Mouse (Mus musculus) forebrain, embryonic 10.5 days (tissue): Measurements from ENCODE around the gene Gcgr. TPM values are rescaled to one million over a fixed set of nuclear protein-coding genes. Genes with fewer than 3 reads are reported as not detected.

Experiments
- DNase-seq: peaks from one replicate; pipeline ENCODE4 v3.0.0-alpha.2; 2017; ENCODE audit warnings: low spot score; ENCODE audit errors: extremely low spot score
- H3K27ac ChIP-seq: fragments of 300-500 bp; sonication (generic); 2 replicates; pipeline ENCODE4 v1.5.1; 2016; ENCODE audit warnings: mild to moderate bottlenecking
- H3K27me3 ChIP-seq: fragments of 300-500 bp; sonication (generic); 2 replicates; pipeline ENCODE4 v1.6.1; 2016; ENCODE audit warnings: mild to moderate bottlenecking; ENCODE audit not compliant: poor library complexity, severe bottlenecking
- H3K36me3 ChIP-seq: fragments of 300-500 bp; sonication (generic); replicated peaks from 2 replicates; pipeline ENCODE4 v1.6.1; 2016; ENCODE audit warnings: mild to moderate bottlenecking, moderate library complexity
- H3K4me1 ChIP-seq: fragments of 300-500 bp; sonication (generic); 2 replicates; pipeline ENCODE4 v1.6.1; 2016
- H3K4me3 ChIP-seq: fragments of 300-500 bp; sonication (generic); 2 replicates; pipeline ENCODE4 v1.5.1; 2016; ENCODE audit warnings: mild to moderate bottlenecking, moderate library complexity
- H3K9me3 ChIP-seq: fragments of 300-500 bp; sonication (generic); 2 replicates; pipeline ENCODE4 v1.6.1; 2016; ENCODE audit warnings: mild to moderate bottlenecking, moderate library complexity
- WGBS: fragments of 180-500 bp; shearing (Covaris S2); methylation state at CpG from one replicate; pipeline ENCODE4 v1.1.7; 2016; 5-methylcytosine and 5-hydroxymethylcytosine counted together
- polyA plus RNA-seq: library from polyadenylated mRNA; unstranded; fragments of >200 nt; fragmentation: Nextera tagmentation; extraction: Ambion mirVana; gene quantifications from 2 replicates; pipeline ENCODE4 v1.2.1, GENCODE M21; 2016

The Gcgr gene
- polyA plus RNA-seq, 1 experiment from 2014 or later = 0.16 TPM

DNA sequence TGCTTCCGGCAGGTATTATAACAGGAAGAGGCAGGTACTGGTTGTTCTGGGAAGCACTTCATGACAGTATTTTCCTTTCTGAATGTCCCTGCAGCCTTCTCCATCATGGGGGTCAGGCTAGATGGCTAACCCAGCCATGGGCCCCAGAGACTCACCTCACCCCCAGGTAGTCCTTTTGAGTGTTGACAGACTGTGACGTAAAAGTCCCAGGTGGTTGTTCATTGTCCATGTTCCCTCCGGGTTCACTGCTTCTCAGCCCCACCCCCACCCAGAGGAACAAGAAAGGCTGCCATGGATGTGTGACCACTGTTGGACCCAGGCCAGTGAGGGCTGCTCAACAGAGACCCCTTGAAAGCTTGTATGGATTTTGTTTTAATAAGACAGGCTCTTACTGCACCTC is 37.1 kb upstream of the Gcgr start:
- DNase-seq = no peak
- H3K27ac ChIP-seq = peak overlapping the region; percentile 92
- peak overlapping the region; percentile 98 for H3K4me3 ChIP-seq
- H3K9me3 ChIP-seq = no peaks in the 10 kb centered on the region
- 71% methylated on average over 3 of the region's 3 CpGs for WGBS
- H3K36me3 ChIP-seq = peaks cover 67% of the 10 kb centered on the region
- no peaks in the 10 kb centered on the region for H3K27me3 ChIP-seq
- H3K4me1 ChIP-seq = peaks cover 54% of the 10 kb centered on the region

DNA sequence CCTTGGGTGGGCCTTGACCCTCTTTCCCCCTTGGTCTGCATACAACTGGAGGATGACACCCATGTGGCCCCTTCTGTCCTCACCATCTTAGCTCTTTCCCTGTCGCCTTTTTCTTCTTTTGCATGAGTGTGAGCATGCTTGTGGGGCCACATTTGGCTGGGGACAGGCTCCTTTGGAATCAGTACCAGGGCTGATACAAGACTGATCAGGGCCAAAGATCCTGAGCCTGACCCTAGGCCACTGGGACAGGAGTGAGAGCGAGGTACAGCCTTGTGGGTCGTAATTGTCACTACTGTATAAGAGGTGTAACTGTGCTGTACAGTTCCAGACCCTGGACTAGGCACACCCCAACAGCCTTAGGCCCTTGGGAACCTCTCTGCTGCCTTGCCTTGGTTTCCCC is 36.6 kb upstream of the Gcgr start:
- Histone ChIP-seq H3K4me3 (peak overlapping the region; percentile 98; the same call in 1 of the 2 replicates), H3K9me3 (no peaks in the 10 kb centered on the region), H3K27me3 (no peaks in the 10 kb centered on the region), H3K4me1 (peaks cover 54% of the 10 kb centered on the region), H3K27ac (no peak overlapping the region), H3K36me3 (peaks cover 67% of the 10 kb centered on the region)
- 88% methylated on average over 3 of the region's 3 CpGs for WGBS
- DNase-seq = no peak

DNA sequence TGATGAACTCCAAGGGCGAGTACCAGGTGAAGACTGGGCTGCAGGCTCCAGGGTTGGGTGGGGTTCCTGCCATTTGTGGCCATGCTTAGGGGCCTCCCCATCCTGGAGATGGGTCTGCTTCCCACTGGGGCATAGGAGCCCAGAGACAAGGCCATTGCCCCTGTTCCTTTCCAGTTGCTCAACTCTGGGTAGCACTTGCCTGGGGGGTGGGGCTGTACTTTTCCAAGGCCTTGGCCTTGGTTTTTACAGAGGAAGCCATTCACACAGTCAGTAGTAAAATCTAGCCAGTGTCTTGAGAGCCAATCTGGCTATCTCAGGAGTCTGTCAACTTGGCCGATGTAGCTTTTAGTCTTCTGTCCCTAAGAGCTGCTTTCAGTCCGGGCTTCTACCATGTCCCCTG is 33.1 kb upstream of the Gcgr start:
- Histone ChIP-seq H3K27me3 (no peaks in the 10 kb centered on the region), H3K4me1 (peaks cover 26% of the 10 kb centered on the region), H3K9me3 (no peaks in the 10 kb centered on the region), H3K36me3 (peaks cover 57% of the 10 kb centered on the region), H3K27ac (no peak overlapping the region), H3K4me3 (no peak overlapping the region)
- DNase-seq = no peak
- WGBS = 93% methylated on average over 3 of the region's 3 CpGs

DNA sequence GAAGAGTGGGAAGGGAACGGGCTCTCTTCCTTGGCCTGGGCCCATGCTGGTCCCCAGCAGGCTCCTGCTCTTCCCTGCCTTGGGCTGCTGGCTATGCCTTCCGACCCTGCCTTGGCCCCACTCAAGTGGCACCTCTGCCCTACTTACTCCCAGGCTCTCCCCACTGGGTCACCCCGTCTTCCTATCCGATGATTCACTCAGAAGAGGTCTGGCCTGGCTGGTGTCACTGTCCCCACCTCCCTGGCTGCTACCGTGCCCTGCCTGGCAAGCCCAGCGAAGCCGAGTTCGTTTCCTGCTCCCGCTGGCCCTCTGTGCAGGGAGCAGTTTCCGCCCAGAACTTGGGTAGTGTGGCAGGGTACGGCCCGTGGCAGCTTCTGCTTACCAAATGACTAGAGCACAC is 32.3 kb upstream of the Gcgr start:
- H3K9me3 ChIP-seq = no peaks in the 10 kb centered on the region
- 95% methylated on average over 12 of the region's 12 CpGs for WGBS
- H3K4me3 ChIP-seq = no peak overlapping the region
- no peaks in the 10 kb centered on the region for H3K27me3 ChIP-seq
- peaks cover 19% of the 10 kb centered on the region for H3K4me1 ChIP-seq
- no peak overlapping the region for H3K27ac ChIP-seq
- peaks cover 57% of the 10 kb centered on the region for H3K36me3 ChIP-seq
- no peak for DNase-seq

DNA sequence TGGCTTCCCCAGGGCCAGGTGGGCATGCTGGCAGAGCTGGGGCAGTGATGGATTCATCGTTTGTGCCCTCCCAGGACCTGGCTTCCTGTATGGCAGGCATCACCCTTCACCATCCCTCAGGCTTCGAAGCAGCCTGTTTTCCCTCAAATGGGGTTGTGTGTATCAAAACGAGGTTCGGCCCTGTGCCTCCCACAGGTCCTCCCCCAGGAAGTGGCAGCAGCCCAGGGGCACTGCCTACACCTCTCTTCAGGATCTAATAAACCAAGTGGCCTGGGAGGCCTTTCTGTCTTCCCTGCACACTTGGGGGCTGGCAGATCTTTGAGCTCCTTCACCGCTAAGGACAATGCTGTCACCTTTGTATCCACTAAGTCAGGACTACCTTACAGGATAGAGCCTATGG is 31.6 kb upstream of the Gcgr start:
- Histone ChIP-seq H3K27ac (no peak overlapping the region), H3K9me3 (no peaks in the 10 kb centered on the region), H3K36me3 (peaks cover 55% of the 10 kb centered on the region), H3K4me3 (0 out of 2 replicates have a peak overlapping the region, but pooled peaks have one; percentile 5), H3K4me1 (peaks cover 12% of the 10 kb centered on the region), H3K27me3 (no peaks in the 10 kb centered on the region)
- WGBS = 91% methylated on average over 5 of the region's 5 CpGs
- DNase-seq = no peak

DNA sequence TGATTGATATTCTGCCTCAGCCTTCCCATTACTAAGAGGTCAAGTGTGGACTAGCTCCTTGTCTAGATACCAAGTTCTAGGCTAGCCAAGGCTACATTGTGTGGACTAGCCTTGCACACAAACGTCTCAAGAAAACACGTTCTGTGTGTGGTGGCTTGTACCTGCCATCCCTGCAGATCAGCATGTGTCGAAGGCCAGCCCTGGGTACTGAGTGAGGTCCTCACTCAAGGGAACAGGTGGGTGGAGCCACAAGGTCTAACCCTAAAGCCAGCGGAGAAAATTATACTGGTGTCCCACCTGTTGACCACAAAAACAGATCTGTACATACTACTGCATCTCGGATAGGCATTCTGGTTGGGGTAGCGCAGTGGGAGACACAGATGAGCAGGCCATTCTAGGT is 30.6 kb upstream of the Gcgr start:
- WGBS = 93% methylated on average over 6 of the region's 6 CpGs
- Histone ChIP-seq H3K4me1 (peaks cover 6% of the 10 kb centered on the region; the same call in 1 of the 2 replicates), H3K9me3 (no peaks in the 10 kb centered on the region), H3K36me3 (peaks cover 45% of the 10 kb centered on the region), H3K27me3 (no peaks in the 10 kb centered on the region), H3K27ac (no peak overlapping the region), H3K4me3 (no peak overlapping the region)
- DNase-seq = no peak

DNA sequence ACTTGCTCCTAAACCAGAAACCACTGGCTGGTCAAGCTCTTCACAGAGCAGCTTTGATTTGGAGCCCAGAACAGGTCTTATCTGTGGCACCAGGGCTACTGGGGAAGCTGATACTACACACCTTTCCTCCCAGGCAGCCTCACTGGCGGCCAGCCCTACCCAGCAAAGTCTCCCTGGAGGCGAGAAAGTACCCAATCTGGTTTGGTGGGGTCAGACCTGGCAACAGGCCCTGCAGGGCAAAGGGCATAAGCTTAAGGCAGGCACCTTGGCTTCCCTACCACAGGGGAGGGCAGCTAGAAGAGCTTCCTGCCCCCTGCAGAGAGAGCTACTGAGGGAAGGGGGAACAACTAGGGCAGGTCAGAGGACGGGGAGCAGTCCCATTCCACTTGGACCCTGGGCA is 30.1 kb upstream of the Gcgr start:
- 31% methylated on average over 3 of the region's 3 CpGs for WGBS
- no peaks in the 10 kb centered on the region for H3K9me3 ChIP-seq
- H3K4me3 ChIP-seq = no peak overlapping the region; the same call in 1 of the 2 replicates
- H3K27ac ChIP-seq = no peak overlapping the region
- no peak for DNase-seq
- peaks cover 6% of the 10 kb centered on the region; the same call in 1 of the 2 replicates for H3K4me1 ChIP-seq
- H3K27me3 ChIP-seq = no peaks in the 10 kb centered on the region
- peaks cover 40% of the 10 kb centered on the region for H3K36me3 ChIP-seq

DNA sequence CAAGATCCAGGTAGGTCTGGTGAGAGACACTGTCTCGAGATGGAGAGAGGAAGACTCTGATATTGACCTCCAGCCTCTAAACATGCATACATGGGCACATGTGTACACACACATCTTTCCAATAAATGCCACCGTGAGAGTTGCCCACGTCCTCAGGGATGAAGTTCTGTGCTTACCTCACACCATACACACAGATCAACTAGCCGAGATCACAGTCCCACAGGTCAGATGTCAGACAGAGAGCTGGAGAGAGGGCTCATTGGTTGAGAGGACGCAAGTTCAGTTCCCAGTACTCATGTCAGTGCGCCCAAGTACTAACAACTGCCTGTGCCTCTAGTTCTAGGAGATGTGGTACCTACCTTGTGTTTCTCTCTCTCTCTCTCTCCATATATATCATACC is 29.5 kb upstream of the Gcgr start:
- no peak for DNase-seq
- no peaks in the 10 kb centered on the region for H3K9me3 ChIP-seq
- H3K27me3 ChIP-seq = no peaks in the 10 kb centered on the region
- peaks cover 33% of the 10 kb centered on the region for H3K36me3 ChIP-seq
- WGBS = 73% methylated on average over 6 of the region's 6 CpGs
- H3K27ac ChIP-seq = no peak overlapping the region
- peaks cover 6% of the 10 kb centered on the region; the same call in 1 of the 2 replicates for H3K4me1 ChIP-seq
- H3K4me3 ChIP-seq = no peak overlapping the region

DNA sequence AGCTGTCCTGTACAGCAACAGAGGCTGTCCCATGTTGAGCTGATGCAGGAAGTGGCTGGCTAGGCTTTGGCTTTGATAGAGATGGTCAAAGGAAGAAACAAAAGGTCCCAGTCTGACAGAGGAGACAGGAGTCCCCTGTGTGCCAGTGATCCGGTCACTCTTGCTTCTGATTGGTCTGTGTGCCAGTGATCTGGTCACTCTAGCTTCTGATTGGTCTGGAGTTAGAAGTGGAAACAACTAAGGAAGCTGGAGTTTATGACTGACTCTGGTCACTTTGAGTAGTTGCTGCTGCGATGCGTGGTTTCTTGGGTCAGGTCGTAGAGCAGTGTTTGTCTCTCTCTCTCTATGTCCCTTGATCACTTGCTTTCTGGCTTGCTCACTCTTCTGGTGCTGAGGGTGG is 28.8 kb upstream of the Gcgr start:
- H3K36me3 ChIP-seq = peaks cover 27% of the 10 kb centered on the region
- DNase-seq = no peak
- peaks cover 6% of the 10 kb centered on the region; the same call in 1 of the 2 replicates for H3K4me1 ChIP-seq
- H3K27ac ChIP-seq = no peak overlapping the region
- no peaks in the 10 kb centered on the region for H3K9me3 ChIP-seq
- no peak overlapping the region for H3K4me3 ChIP-seq
- no peaks in the 10 kb centered on the region for H3K27me3 ChIP-seq
- 91% methylated on average over 4 of the region's 4 CpGs for WGBS

DNA sequence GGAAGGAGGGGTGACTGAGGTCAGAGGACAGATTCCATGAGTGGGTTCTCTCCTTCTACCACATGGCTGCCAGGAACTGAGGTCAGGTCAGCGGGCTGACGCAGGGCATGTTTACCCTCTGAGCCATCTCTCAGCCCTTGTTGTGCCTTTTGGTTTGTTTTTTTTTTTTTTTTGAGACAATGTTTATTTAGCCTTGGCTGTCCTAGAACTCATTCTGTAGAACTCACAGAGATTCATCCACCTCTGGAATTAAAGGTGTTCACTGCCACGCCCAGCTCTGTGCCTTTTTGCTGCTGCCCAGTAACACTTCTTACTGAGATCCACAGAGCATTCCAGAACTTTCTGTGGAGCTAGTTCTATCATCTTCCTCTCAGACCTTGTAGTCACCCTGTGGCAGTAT is 24.8 kb upstream of the Gcgr start:
- peaks cover 6% of the 10 kb centered on the region; the same call in 1 of the 2 replicates for H3K27me3 ChIP-seq
- peaks cover 11% of the 10 kb centered on the region for H3K4me1 ChIP-seq
- no peak overlapping the region for H3K4me3 ChIP-seq
- no peak overlapping the region for H3K27ac ChIP-seq
- H3K9me3 ChIP-seq = no peaks in the 10 kb centered on the region
- WGBS = 91% methylated on average over 3 of the region's 3 CpGs
- no peaks in the 10 kb centered on the region for H3K36me3 ChIP-seq
- DNase-seq = no peak

DNA sequence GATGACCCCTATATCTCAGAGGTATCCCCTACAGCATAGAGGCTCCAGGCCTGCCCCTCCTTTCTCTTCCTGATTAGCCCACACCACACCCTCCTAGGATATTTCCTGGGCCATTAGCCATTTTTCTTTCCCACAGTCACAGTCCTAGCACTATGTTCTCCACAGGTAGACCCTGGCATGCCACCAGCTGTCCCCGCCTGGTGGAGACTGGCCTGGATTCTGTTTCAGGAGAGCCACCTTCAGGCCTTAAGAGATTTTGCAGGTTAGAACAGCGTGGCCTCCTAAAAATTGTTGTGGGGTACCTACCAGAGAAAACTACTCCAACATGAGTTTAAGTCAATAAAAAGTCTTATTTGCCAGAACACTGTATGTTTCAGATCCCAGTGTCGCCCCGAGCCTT is 23.6 kb upstream of the Gcgr start:
- DNase-seq = no peak
- peaks cover 9% of the 10 kb centered on the region for H3K27me3 ChIP-seq
- WGBS = 63% methylated on average over 4 of the region's 4 CpGs
- no peaks in the 10 kb centered on the region for H3K36me3 ChIP-seq
- peaks cover 21% of the 10 kb centered on the region for H3K4me1 ChIP-seq
- no peak overlapping the region for H3K4me3 ChIP-seq
- H3K9me3 ChIP-seq = no peaks in the 10 kb centered on the region
- no peak overlapping the region for H3K27ac ChIP-seq

DNA sequence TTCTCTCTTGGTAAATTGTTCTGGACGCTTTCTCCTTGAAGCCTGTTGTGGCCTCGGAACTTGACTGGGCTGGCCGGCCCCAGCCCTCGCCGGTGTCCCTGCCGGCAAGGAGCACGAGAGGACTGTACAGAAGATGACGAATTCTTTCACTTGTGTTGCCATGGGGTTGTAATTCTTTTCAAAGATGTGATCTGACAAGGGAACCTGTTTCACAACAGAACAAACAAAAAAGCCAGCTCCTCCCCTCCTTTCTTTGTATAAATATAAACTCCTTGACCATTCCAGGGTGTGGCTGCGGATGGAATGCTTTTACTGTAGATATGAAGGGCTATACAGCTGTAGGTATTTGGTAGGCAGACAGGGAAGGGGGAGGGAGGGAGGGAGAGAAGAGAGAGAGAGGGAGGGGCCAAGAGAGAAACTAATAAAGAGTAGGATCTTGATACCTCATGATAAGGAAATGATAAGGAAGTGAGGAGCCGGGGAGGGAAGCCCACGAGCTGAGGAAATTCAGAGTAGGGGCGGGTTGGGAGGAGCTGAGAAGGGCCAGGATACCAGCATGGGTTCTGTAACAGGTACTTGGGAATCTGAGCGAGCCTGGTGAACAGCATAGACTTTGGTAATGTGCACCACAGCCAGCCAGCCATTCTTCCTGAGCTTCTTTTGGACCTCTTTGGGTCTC is 22.7 kb upstream of the Gcgr start:
- Histone ChIP-seq H3K36me3 (no peaks in the 10 kb centered on the region), H3K27ac (no peak overlapping the region), H3K4me3 (no peak overlapping the region), H3K27me3 (peaks cover 9% of the 10 kb centered on the region), H3K4me1 (peaks cover 21% of the 10 kb centered on the region), H3K9me3 (no peaks in the 10 kb centered on the region)
- no peak for DNase-seq
- WGBS = 87% methylated on average over 13 of the region's 13 CpGs

DNA sequence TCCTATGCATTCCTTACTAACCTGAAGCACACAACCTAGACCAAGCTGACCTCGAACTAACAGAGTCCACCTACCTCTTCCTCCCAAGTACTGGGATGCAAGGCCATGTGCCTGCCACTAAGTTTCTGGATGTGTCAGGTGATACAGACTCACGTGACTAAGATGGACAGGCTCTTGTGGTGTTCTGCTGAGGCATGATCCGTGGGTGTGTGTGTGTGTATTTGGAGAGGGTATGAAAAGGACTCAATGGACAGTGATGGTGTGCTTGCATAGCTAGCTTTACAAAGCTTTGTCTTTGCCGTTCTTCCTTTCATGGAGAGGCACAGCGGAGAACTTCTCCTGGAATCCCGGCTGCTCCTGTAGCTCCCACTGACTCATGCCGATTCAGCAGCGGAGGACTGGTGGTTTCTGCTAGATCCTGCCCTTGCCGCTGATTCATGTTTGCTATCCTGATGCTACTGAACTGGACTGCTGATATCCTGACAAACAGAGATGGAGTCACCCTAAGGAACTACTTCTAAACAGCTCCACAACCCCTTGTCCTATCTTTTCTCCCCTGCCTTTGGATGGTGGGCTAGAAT is 22.1 kb upstream of the Gcgr start:
- Histone ChIP-seq H3K9me3 (no peaks in the 10 kb centered on the region), H3K36me3 (no peaks in the 10 kb centered on the region), H3K4me3 (no peak overlapping the region), H3K27ac (no peak overlapping the region), H3K27me3 (peaks cover 9% of the 10 kb centered on the region), H3K4me1 (peaks cover 27% of the 10 kb centered on the region)
- WGBS = 94% methylated on average over 9 of the region's 9 CpGs
- DNase-seq = no peak
